Mouse (Mus musculus) thymus, adult 2 months (tissue): ENCODE measurements around the gene Stab2.

Experiments
- CTCF ChIP-seq: fragments of 200-500 bp; IDR thresholded peaks from 2 replicates; pipeline ENCODE4 v1.5.1; 2012; ENCODE audit warnings: mild to moderate bottlenecking, control low read depth, low read length, moderate library complexity, borderline replicate concordance; ENCODE audit not compliant: control insufficient read depth, poor library complexity, insufficient read depth; ENCODE audit errors: extremely low read depth
- POLR2A ChIP-seq: fragments of 200-500 bp; IDR thresholded peaks from 2 replicates; pipeline ENCODE4 v1.6.1; 2012; ENCODE audit warnings: mild to moderate bottlenecking, low read length, control low read depth, moderate library complexity; ENCODE audit not compliant: control insufficient read depth, poor library complexity, insufficient read depth; ENCODE audit errors: extremely low read depth

- TF ChIP-seq POLR2A (no peak), CTCF (no peak)
These were observed 154.4 kb downstream of the Stab2 start for GRCm38 (mm10) chr10:86853433-86853832.
